ENCODE assay signal across 8 mouse cellular contexts in the genomic region with DNA sequence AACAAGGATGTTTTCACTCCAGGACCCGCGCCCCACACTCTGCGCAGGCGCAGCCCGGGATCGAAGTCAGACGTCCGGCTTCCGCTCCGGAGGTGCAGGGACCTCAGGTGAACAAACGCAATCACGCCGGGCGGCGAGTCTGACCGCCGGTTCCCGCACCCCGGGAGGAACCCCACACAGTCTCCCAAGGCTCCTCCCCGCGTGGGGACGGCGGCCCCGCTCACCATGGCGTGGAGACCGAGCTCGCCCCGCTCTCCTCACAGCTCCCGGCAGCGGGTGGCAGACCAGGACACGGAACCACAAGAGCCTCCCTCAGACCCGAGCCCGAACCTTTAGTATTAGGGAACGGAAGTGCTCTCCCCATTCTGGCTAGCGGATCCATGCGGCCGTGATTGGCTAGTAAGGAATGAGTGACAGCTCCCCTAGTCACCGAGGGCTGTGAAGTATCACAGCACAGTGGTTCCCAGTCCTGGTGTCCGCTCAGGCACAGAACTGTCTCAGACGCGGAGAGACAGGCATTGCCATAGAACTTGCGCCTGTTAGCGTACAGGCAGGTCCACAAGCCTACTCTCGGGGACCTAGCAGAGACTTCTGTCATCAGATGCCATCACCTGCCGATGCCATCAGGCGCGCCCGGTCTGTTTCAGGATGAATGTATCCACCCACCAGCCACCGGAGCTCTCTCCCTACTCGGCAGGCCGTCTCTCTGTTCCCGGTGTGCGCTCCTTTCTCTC. TPM values are rescaled to one million over a fixed set of nuclear protein-coding genes. Genes with fewer than 3 reads are reported as not detected.
DNase-seq lines count a peak whose midpoint lies in the region; ATAC-seq and TF ChIP-seq lines count a peak whose summit lies in the region.
"Not testable (repeated sequence)": the region's sequence is repeated elsewhere in the genome, so short reads cannot be mapped to it uniquely, and the experiment has no call there.

Gene Zfp119a (minus strand): TSS at position 295 of the 734 bp plus-strand sequence.

- not testable (repeated sequence) for H3K4me1 ChIP-seq in bone marrow macrophage, adult 2 months (ENCODE audit: control insufficient read depth, insufficient read depth, low read length); embryonic fibroblast, embryonic 13.5 days (ENCODE audit: control insufficient read depth, insufficient read depth, low read length); kidney, embryonic 14.5 days (ENCODE audit: control insufficient read depth, insufficient read depth, low read length)
- H3K4me1 ChIP-seq in limb, embryonic 15.5 days = 0 out of 2 replicates have a peak, but pooled peaks cover 12% of the 10 kb centered on the region

- WGBS in kidney, embryonic 14.5 days = under 1% methylated on average over 37 of the region's 53 CpGs
- 0% methylated on average over 36 of the region's 53 CpGs for WGBS in limb, embryonic 15.5 days

- H3K4me2 ChIP-seq in kidney, embryonic 14.5 days (replicated peaks; ENCODE audit: low read depth, low read length) = peak within 1 kb of the TSS; percentile 60
- H3K4me2 ChIP-seq in limb, embryonic 15.5 days = peak within 1 kb of the TSS; percentile 53

- peak; percentile 100 for ATAC-seq in kidney, embryonic 14.5 days (ENCODE audit: low FRiP score, low TSS enrichment)
- peak; percentile 100 for ATAC-seq in limb, embryonic 15.5 days (ENCODE audit: insufficient number of reproducible peaks, low FRiP score, low TSS enrichment, low read depth)
- ATAC-seq in monocyte, adult 5-6 weeks (replicated peaks; ENCODE audit: insufficient number of reproducible peaks, low FRiP score, low TSS enrichment, poor library complexity, severe bottlenecking) = peak; percentile 100

- H3K9ac ChIP-seq in kidney, embryonic 14.5 days (ENCODE audit: low read depth, low read length) = peak within 1 kb of the TSS; percentile 60
- peak within 1 kb of the TSS; percentile 44; the same call in 1 of the 2 replicates for H3K9ac ChIP-seq in limb, embryonic 15.5 days

- not testable (repeated sequence) for H3K27me3 ChIP-seq in kidney, embryonic 14.5 days (ENCODE audit: control insufficient read depth, insufficient read depth, low read length); limb, embryonic 15.5 days

- H3K27ac ChIP-seq in bone marrow macrophage, adult 2 months (ENCODE audit: insufficient read depth, low read depth, low read length) = peak within 1 kb of the TSS; percentile 65
- H3K27ac ChIP-seq in embryonic fibroblast, embryonic 13.5 days (ENCODE audit: insufficient read depth, low read length) = peak within 1 kb of the TSS; percentile 49
- H3K27ac ChIP-seq in kidney, embryonic 14.5 days (ENCODE audit: low read depth, low read length) = peak within 1 kb of the TSS; percentile 51; the same call in 1 of the 2 replicates
- peak within 1 kb of the TSS; percentile 88 for H3K27ac ChIP-seq in limb, embryonic 15.5 days

- not testable (repeated sequence) for TF ChIP-seq POLR2A in bone marrow macrophage, adult 2 months (IDR thresholded peaks at IDR 0.05; ENCODE audit: borderline replicate concordance, low read depth, low read length)
- peak; percentile 95 for TF ChIP-seq POLR2A in embryonic fibroblast, embryonic 13.5 days (IDR thresholded peaks at IDR 0.05; ENCODE audit: low read depth, low read length)

- not testable (repeated sequence) for H3K9me3 ChIP-seq in kidney, embryonic 14.5 days (ENCODE audit: control insufficient read depth, low read length); limb, embryonic 15.5 days

- peak within 1 kb of the TSS; percentile 69 for H3K4me3 ChIP-seq in bone marrow macrophage, adult 2 months (ENCODE audit: insufficient read depth, low read length)
- H3K4me3 ChIP-seq in embryonic fibroblast, embryonic 13.5 days (ENCODE audit: insufficient read depth, low read length) = peak within 1 kb of the TSS; percentile 56
- H3K4me3 ChIP-seq in kidney, embryonic 14.5 days (ENCODE audit: low read length) = peak within 1 kb of the TSS; percentile 46
- peak within 1 kb of the TSS; percentile 52 for H3K4me3 ChIP-seq in limb, embryonic 15.5 days

- DNase-seq in A20 (ENCODE audit: low read depth, low spot score) = peak; percentile 92
- peak; percentile 85 to 87 for DNase-seq in heart, adult 9 months (ENCODE audit: low spot score in 2 of 2)
- DNase-seq in spleen, postnatal 4 days (ENCODE audit: low spot score in 2 of 2) = peak; percentile 55 to 80

- TF ChIP-seq CTCF in bone marrow macrophage, adult 2 months (IDR thresholded peaks at IDR 0.05; ENCODE audit: low read depth, low read length); embryonic fibroblast, embryonic 13.5 days (IDR thresholded peaks at IDR 0.05; ENCODE audit: borderline replicate concordance, insufficient read depth, low read length): not testable (repeated sequence)

- not testable (repeated sequence) for H3K36me3 ChIP-seq in kidney, embryonic 14.5 days (ENCODE audit: control insufficient read depth, insufficient read depth, low read length); limb, embryonic 15.5 days

RNA-seq across cellular contexts. Expression of gene Zfp119a, which starts in this region (rescaled TPM):
- 4.2 TPM in 2 replicates for polyA plus RNA-seq in bone marrow macrophage, adult 2 months (2012; ENCODE audit: insufficient read depth, insufficient read length, missing spikeins)
- polyA plus RNA-seq in embryonic fibroblast, embryonic 13.5 days (2011; ENCODE audit: insufficient read length, low read depth, missing spikeins) = 3.8 and 5.6 TPM in 2 replicates
- 8.6 and 11.9 TPM in 2 replicates for polyA plus RNA-seq in kidney, embryonic 14.5 days (2014; fragmentation: Nextera tagmentation; extraction: Ambion mirVana)
- 10.0 TPM in 2 replicates for polyA plus RNA-seq in limb, embryonic 15.5 days (2015; fragmentation: Nextera tagmentation; extraction: Ambion mirVana)
- total RNA-seq in monocyte, adult 5-6 weeks (2017) = 6.6 to 9.9 TPM (median 7.0 TPM) in 3 replicates

Comparison
In these comparisons a context has a peak if more than half of its experiments do, and no peak if none do; other contexts are left out.
1. Peak in every context shown above with its lines: DNase-seq, ATAC-seq, H3K4me3 ChIP-seq and H3K27ac ChIP-seq.